Mouse (Mus musculus): ENCODE measurements around the gene Dera. TPM values are rescaled to one million over a fixed set of nuclear protein-coding genes. Genes with fewer than 3 reads are reported as not detected.

Dera gene
- polyA plus RNA-seq, 1 experiment from 2014 or later = 32.3 TPM

GRCm38 (mm10) chr6:137734846-137735609, 19.3 kb upstream of the Dera start, which contains the start of gene Strap:
Gene Strap, plus strand, starts transcription at chr6:137735078.
- ATAC-seq (ENCODE audit: low FRiP score) = peak; percentile 99
- Histone ChIP-seq H3K27ac (peak within 1 kb of the TSS; percentile 75), H3K27me3 (0 out of 2 replicates have a peak, but pooled peaks cover 6% of the 10 kb centered on the region), H3K4me1 (peaks cover 10% of the 10 kb centered on the region), H3K9ac (peak within 1 kb of the TSS; percentile 85), H3K4me3 (replicated peaks) (peak within 1 kb of the TSS; percentile 91), H3K4me2 (peak within 1 kb of the TSS; percentile 93), H3K9me3 (no peaks in the 10 kb centered on the region), H3K36me3 (replicated peaks) (peaks cover 22% of the 10 kb centered on the region)
- WGBS = under 1% methylated on average over 74 of the region's 86 CpGs

GRCm38 (mm10) chr6:137735671-137736238, 18.6 kb upstream of the Dera start:
- H3K27ac ChIP-seq = peak overlapping the region; percentile 75; the same call in 1 of the 2 replicates
- peak overlapping the region; percentile 91 for H3K4me3 ChIP-seq (replicated peaks)
- no peak for ATAC-seq (ENCODE audit: low FRiP score)
- peaks cover 29% of the 10 kb centered on the region for H3K36me3 ChIP-seq (replicated peaks)
- peak overlapping the region; percentile 85 for H3K9ac ChIP-seq
- no peaks in the 10 kb centered on the region for H3K9me3 ChIP-seq
- H3K27me3 ChIP-seq = 0 out of 2 replicates have a peak, but pooled peaks cover 6% of the 10 kb centered on the region
- peak overlapping the region; percentile 93 for H3K4me2 ChIP-seq
- H3K4me1 ChIP-seq = peaks cover 10% of the 10 kb centered on the region
- 13% methylated on average over 17 of the region's 17 CpGs for WGBS

- ATAC-seq (ENCODE audit: low FRiP score) = no peak
- Histone ChIP-seq H3K9ac (no peak overlapping the region), H3K9me3 (no peaks in the 10 kb centered on the region), H3K27ac (no peak overlapping the region), H3K4me2 (no peak overlapping the region), H3K4me1 (peaks cover 6% of the 10 kb centered on the region), H3K36me3 (replicated peaks) (peaks cover 72% of the 10 kb centered on the region), H3K4me3 (replicated peaks) (no peak overlapping the region), H3K27me3 (no peaks in the 10 kb centered on the region)
- 87% methylated on average over 2 of the region's 2 CpGs for WGBS
These were observed 13.4 kb upstream of the Dera start for GRCm38 (mm10) chr6:137740972-137741371.

GRCm38 (mm10) chr6:137744700-137745099, 9.6 kb upstream of the Dera start:
- H3K9ac ChIP-seq = no peak overlapping the region
- H3K4me1 ChIP-seq = no peaks in the 10 kb centered on the region
- no peak overlapping the region for H3K4me2 ChIP-seq
- no peak overlapping the region for H3K4me3 ChIP-seq (replicated peaks)
- no peaks in the 10 kb centered on the region for H3K9me3 ChIP-seq
- no peak overlapping the region for H3K27ac ChIP-seq
- 92% methylated on average over 4 of the region's 4 CpGs for WGBS
- ATAC-seq (ENCODE audit: low FRiP score) = no peak
- H3K36me3 ChIP-seq (replicated peaks) = peaks cover 83% of the 10 kb centered on the region
- H3K27me3 ChIP-seq = no peaks in the 10 kb centered on the region

- Histone ChIP-seq H3K36me3 (replicated peaks) (peaks cover 81% of the 10 kb centered on the region), H3K9ac (no peak overlapping the region), H3K9me3 (no peaks in the 10 kb centered on the region), H3K4me3 (replicated peaks) (no peak overlapping the region), H3K4me1 (no peaks in the 10 kb centered on the region), H3K27ac (no peak overlapping the region), H3K27me3 (no peaks in the 10 kb centered on the region), H3K4me2 (no peak overlapping the region)
- 82% methylated on average over 5 of the region's 5 CpGs for WGBS
- no peak for ATAC-seq (ENCODE audit: low FRiP score)
These were observed 7.0 kb upstream of the Dera start for GRCm38 (mm10) chr6:137747174-137747928.

GRCm38 (mm10) chr6:137751551-137752274, 2.6 kb upstream of the Dera start:
- no peak overlapping the region for H3K27ac ChIP-seq
- peaks cover 48% of the 10 kb centered on the region for H3K36me3 ChIP-seq (replicated peaks)
- no peak overlapping the region for H3K9ac ChIP-seq
- no peak for ATAC-seq (ENCODE audit: low FRiP score)
- no peak overlapping the region for H3K4me3 ChIP-seq (replicated peaks)
- no peaks in the 10 kb centered on the region for H3K27me3 ChIP-seq
- WGBS = 91% methylated on average over 10 of the region's 10 CpGs
- peaks cover 5% of the 10 kb centered on the region; the same call in 1 of the 2 replicates for H3K4me1 ChIP-seq
- H3K9me3 ChIP-seq = no peaks in the 10 kb centered on the region
- H3K4me2 ChIP-seq = no peak overlapping the region

GRCm38 (mm10) chr6:137752275-137752655, 2.1 kb upstream of the Dera start:
- no peak overlapping the region for H3K4me3 ChIP-seq (replicated peaks)
- ATAC-seq (ENCODE audit: low FRiP score) = no peak
- no peaks in the 10 kb centered on the region for H3K27me3 ChIP-seq
- 92% methylated on average over 4 of the region's 4 CpGs for WGBS
- no peak overlapping the region for H3K4me2 ChIP-seq
- no peaks in the 10 kb centered on the region for H3K9me3 ChIP-seq
- H3K36me3 ChIP-seq (replicated peaks) = peaks cover 44% of the 10 kb centered on the region
- no peak overlapping the region for H3K27ac ChIP-seq
- peaks cover 5% of the 10 kb centered on the region; the same call in 1 of the 2 replicates for H3K4me1 ChIP-seq
- H3K9ac ChIP-seq = no peak overlapping the region

GRCm38 (mm10) chr6:137754857-137755232, 499 bp downstream of the Dera start:
- H3K9ac ChIP-seq = peak overlapping the region; percentile 68; the same call in 1 of the 2 replicates
- peaks cover 22% of the 10 kb centered on the region for H3K36me3 ChIP-seq (replicated peaks)
- WGBS = 3% methylated on average over 8 of the region's 8 CpGs
- peak overlapping the region; percentile 63 for H3K4me3 ChIP-seq (replicated peaks)
- H3K27me3 ChIP-seq = no peaks in the 10 kb centered on the region
- peaks cover 7% of the 10 kb centered on the region for H3K4me1 ChIP-seq
- no peak overlapping the region for H3K27ac ChIP-seq
- no peaks in the 10 kb centered on the region for H3K9me3 ChIP-seq
- ATAC-seq (ENCODE audit: low FRiP score) = no peak
- peak overlapping the region; percentile 73 for H3K4me2 ChIP-seq

GRCm38 (mm10) chr6:137756310-137756709, 2.0 kb downstream of the Dera start:
- Histone ChIP-seq H3K4me1 (peaks cover 8% of the 10 kb centered on the region), H3K36me3 (replicated peaks) (peaks cover 12% of the 10 kb centered on the region), H3K9me3 (no peaks in the 10 kb centered on the region), H3K4me3 (replicated peaks) (no peak overlapping the region), H3K27ac (no peak overlapping the region), H3K9ac (no peak overlapping the region), H3K4me2 (no peak overlapping the region), H3K27me3 (no peaks in the 10 kb centered on the region)
- WGBS = 65% methylated on average over 5 of the region's 5 CpGs
- no peak for ATAC-seq (ENCODE audit: low FRiP score)

GRCm38 (mm10) chr6:137757891-137758290, 3.5 kb downstream of the Dera start:
- Histone ChIP-seq H3K9me3 (no peaks in the 10 kb centered on the region), H3K36me3 (replicated peaks) (no peaks in the 10 kb centered on the region), H3K9ac (no peak overlapping the region), H3K27me3 (no peaks in the 10 kb centered on the region), H3K4me3 (replicated peaks) (no peak overlapping the region), H3K4me1 (peaks cover 8% of the 10 kb centered on the region), H3K4me2 (no peak overlapping the region), H3K27ac (no peak overlapping the region)
- 90% methylated on average over 1 of the region's 1 CpGs for WGBS
- no peak for ATAC-seq (ENCODE audit: low FRiP score)

GRCm38 (mm10) chr6:137759681-137760080, 5.3 kb downstream of the Dera start:
- Histone ChIP-seq H3K27me3 (no peaks in the 10 kb centered on the region), H3K9me3 (no peaks in the 10 kb centered on the region), H3K4me1 (peaks cover 13% of the 10 kb centered on the region), H3K4me3 (replicated peaks) (no peak overlapping the region), H3K27ac (no peak overlapping the region), H3K4me2 (no peak overlapping the region), H3K36me3 (replicated peaks) (no peaks in the 10 kb centered on the region), H3K9ac (no peak overlapping the region)
- 0 out of 2 replicates have a peak, but pooled peaks have one; percentile 34 for ATAC-seq (ENCODE audit: low FRiP score)
- 57% methylated on average over 8 of the region's 8 CpGs for WGBS

GRCm38 (mm10) chr6:137760966-137761365, 6.6 kb downstream of the Dera start:
- Histone ChIP-seq H3K36me3 (replicated peaks) (no peaks in the 10 kb centered on the region), H3K4me1 (peaks cover 11% of the 10 kb centered on the region; the same call in 1 of the 2 replicates), H3K9me3 (no peaks in the 10 kb centered on the region), H3K27ac (no peak overlapping the region), H3K4me2 (no peak overlapping the region), H3K27me3 (no peaks in the 10 kb centered on the region), H3K9ac (no peak overlapping the region), H3K4me3 (replicated peaks) (no peak overlapping the region)
- 73% methylated on average over 15 of the region's 15 CpGs for WGBS
- ATAC-seq (ENCODE audit: low FRiP score) = no peak
